Mouse (Mus musculus): ENCODE results near the gene Gtpbp3. TPM values are rescaled to one million over a fixed set of nuclear protein-coding genes. Genes with fewer than 3 reads are reported as not detected.
"Not testable (repeated sequence)": the region's sequence is repeated elsewhere in the genome, so short reads cannot be mapped to it uniquely, and the experiment has no call there.

Gene Gtpbp3
- polyA plus RNA-seq, 1 experiment: 12.5 TPM

DNA sequence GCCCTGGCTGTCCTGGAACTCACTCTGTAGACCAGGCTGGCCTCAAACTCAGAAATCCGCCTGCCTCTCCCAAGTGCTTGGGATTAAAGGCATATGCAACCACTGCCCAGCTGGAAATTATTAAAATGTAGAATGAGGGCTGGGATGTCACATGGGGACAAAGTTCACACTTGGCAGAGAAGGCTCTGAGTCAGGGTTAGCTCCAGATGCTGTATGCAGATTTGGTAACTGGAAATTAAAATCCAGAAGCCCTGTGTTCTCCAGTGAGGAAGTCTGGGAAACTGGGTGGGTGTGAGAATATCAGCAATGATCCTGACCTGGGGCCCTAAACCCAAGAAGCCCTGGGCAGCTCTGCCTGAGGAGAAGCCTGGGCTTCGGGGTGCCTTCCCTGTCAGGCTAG lies 21.4 kb downstream of the Gtpbp3 start:
- Histone ChIP-seq H3K4me1 (ENCODE audit: control insufficient read depth, insufficient read depth, low read length) (peaks cover 4% of the 10 kb centered on the region), H3K4me3 (ENCODE audit: insufficient read depth, low read length) (no peak overlapping the region), H3K27ac (ENCODE audit: insufficient read depth, low read length) (no peak overlapping the region)
- TF ChIP-seq CTCF (IDR thresholded peaks at IDR 0.05; ENCODE audit: borderline replicate concordance, insufficient read depth, low read length) (no peak), POLR2A (IDR thresholded peaks at IDR 0.05; ENCODE audit: low read depth, low read length) (no peak)

GRCm38 (mm10) chr8:71511644-71512043 lies 23.7 kb downstream of the Gtpbp3 start, which contains the start of gene Plvap:
TSS of gene Plvap (minus strand) at chr8:71511752.
- no peak within 1 kb of the TSS for H3K4me3 ChIP-seq (ENCODE audit: insufficient read depth, low read length)

DNA sequence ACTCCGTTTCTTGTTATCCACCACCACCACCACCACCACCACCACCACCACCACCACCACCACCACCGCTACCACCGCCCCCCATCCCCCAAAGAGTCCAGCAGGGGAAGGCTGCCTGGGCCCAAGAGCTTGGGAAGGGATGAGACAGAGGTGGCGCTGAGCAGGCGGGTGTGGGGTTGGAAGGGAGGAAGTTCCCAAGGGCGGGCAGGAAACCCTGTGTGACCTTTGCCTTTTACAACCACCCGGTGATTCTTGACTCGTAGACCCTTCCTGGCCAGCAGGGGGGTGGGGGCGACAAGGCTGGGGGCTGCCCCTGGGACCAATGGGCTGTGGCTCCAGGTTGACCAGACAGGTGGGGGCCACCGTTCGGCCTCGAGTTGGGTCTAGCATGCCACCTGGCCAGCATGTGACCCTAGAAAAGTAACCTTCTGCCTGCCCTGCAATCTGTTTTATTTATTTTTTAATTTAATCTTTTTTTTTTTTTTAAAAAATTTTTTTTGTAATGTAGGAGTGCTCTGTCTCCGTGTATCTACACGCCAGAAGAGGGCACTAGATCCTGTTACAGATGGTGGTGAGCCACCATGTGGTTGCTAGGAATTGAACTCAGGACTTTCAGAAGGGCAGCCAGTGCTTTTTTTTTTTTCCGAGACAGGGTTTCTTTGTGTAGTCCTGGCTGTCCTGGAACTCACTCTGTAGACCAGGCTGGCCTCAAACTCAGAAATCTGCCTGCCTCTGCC lies 25.3 kb downstream of the Gtpbp3 start:
- TF ChIP-seq POLR2A (IDR thresholded peaks at IDR 0.05; ENCODE audit: low read depth, low read length): no peak
- TF ChIP-seq CTCF (IDR thresholded peaks at IDR 0.05; ENCODE audit: borderline replicate concordance, insufficient read depth, low read length): no peak
- Histone ChIP-seq H3K27ac (ENCODE audit: insufficient read depth, low read length) (no peak overlapping the region), H3K4me3 (ENCODE audit: insufficient read depth, low read length) (no peak overlapping the region), H3K4me1 (ENCODE audit: control insufficient read depth, insufficient read depth, low read length) (peaks cover 4% of the 10 kb centered on the region)

More at GRCm38 (mm10) chr8:71511644-71512043, 23.7 kb downstream of the Gtpbp3 start, which contains the start of gene Plvap:
- Histone ChIP-seq H3K4me1 (ENCODE audit: control insufficient read depth, insufficient read depth, low read length) (peaks cover 4% of the 10 kb centered on the region), H3K27ac (ENCODE audit: insufficient read depth, low read length) (no peak within 1 kb of the TSS)
- TF ChIP-seq CTCF (IDR thresholded peaks at IDR 0.05; ENCODE audit: borderline replicate concordance, insufficient read depth, low read length) (no peak), POLR2A (IDR thresholded peaks at IDR 0.05; ENCODE audit: low read depth, low read length) (no peak)

GRCm38 (mm10) chr8:71515043-71515442 lies 27.1 kb downstream of the Gtpbp3 start:
- H3K27ac ChIP-seq (ENCODE audit: insufficient read depth, low read length): no peak overlapping the region
- H3K4me3 ChIP-seq (ENCODE audit: insufficient read depth, low read length): no peak overlapping the region
- TF ChIP-seq CTCF (IDR thresholded peaks at IDR 0.05; ENCODE audit: borderline replicate concordance, insufficient read depth, low read length): no peak
- no peaks in the 10 kb centered on the region for H3K4me1 ChIP-seq (ENCODE audit: control insufficient read depth, insufficient read depth, low read length)

DNA sequence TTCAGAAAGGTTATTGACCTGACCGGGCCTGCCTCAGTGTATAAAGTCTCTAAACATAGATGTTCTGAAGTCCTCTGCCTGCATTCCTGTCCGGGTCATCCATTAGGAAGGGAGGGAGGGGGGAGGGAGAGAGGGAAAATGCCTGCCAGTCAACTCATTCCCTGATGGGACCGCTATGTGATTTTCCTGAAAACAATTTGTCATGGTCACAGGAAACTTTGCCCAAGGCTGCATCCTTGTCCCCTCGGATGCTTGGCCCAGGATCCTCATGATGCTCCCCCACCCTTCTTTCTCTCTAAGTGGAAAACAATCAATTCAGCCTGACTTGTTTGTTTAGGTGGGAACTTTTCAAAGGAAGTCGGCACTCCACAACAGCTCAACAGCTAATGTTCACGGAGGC lies 28.9 kb downstream of the Gtpbp3 start:
- TF ChIP-seq CTCF (IDR thresholded peaks at IDR 0.05; ENCODE audit: borderline replicate concordance, insufficient read depth, low read length): no peak
- TF ChIP-seq POLR2A (IDR thresholded peaks at IDR 0.05; ENCODE audit: low read depth, low read length): no peak
- Histone ChIP-seq H3K4me3 (ENCODE audit: insufficient read depth, low read length) (no peak overlapping the region), H3K4me1 (ENCODE audit: control insufficient read depth, insufficient read depth, low read length) (no peaks in the 10 kb centered on the region), H3K27ac (ENCODE audit: insufficient read depth, low read length) (no peak overlapping the region)

- H3K4me3 ChIP-seq (ENCODE audit: insufficient read depth, low read length); H3K4me1 ChIP-seq (ENCODE audit: control insufficient read depth, insufficient read depth, low read length); H3K27ac ChIP-seq (ENCODE audit: insufficient read depth, low read length): not testable (repeated sequence)
- TF ChIP-seq CTCF (IDR thresholded peaks at IDR 0.05; ENCODE audit: borderline replicate concordance, insufficient read depth, low read length): peak; percentile 34; the same call in 1 of the 2 replicates
Measured at GRCm38 (mm10) chr8:71519037-71519825, 31.3 kb downstream of the Gtpbp3 start.

- H3K27ac ChIP-seq (ENCODE audit: insufficient read depth, low read length): no peak overlapping the region
- no peaks in the 10 kb centered on the region for H3K4me1 ChIP-seq (ENCODE audit: control insufficient read depth, insufficient read depth, low read length)
- no peak for TF ChIP-seq POLR2A (IDR thresholded peaks at IDR 0.05; ENCODE audit: low read depth, low read length)
- TF ChIP-seq CTCF (IDR thresholded peaks at IDR 0.05; ENCODE audit: borderline replicate concordance, insufficient read depth, low read length): peak; percentile 95
- H3K4me3 ChIP-seq (ENCODE audit: insufficient read depth, low read length): no peak overlapping the region
Measured at GRCm38 (mm10) chr8:71521634-71522033, 33.7 kb downstream of the Gtpbp3 start.

DNA sequence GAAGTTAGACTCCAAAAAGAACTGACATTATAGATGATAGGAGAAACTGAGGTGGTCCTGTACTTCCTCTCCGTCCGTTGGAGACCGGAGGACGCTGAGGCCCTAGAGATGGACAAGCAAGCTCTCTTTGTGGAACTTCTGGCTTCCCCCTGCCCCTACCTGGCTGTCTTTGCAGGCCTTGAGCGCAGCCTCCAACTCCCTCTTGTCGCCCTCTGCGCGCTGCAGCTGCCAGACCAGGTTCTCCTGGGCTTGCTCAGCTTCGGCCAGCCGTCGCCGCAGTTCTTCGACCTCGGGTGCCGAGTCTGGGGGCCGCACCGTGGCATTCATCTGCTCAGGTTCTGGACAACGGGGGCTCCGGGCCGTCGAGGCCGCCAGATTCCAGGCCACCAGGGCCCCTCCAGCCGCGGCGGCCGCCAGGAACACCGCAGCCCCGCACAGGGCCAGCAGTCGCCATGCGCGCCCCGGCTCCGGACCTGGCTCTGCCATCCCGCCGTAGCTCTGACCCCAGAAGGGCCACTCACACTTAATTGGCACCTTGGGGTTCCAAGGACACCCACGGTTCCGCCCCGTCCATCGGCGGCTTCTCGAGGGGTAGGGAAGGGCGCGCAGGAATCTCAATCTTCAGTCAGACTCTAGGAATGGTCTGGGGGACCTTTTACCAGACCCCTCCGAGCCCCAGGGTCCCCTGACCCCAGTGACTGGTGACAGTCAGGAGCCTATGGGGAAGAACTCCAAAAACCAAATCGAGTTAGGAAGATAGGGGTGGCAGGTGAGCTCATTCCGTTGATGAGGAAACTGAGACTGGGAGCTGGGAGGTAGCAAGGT lies 37.5 kb downstream of the Gtpbp3 start, which contains the start of gene Ccdc194:
Gene Ccdc194, minus strand, starts transcription at position 486 of the 825 bp plus-strand sequence.
- no peak for TF ChIP-seq POLR2A (IDR thresholded peaks at IDR 0.05; ENCODE audit: low read depth, low read length)
- TF ChIP-seq CTCF (IDR thresholded peaks at IDR 0.05; ENCODE audit: borderline replicate concordance, insufficient read depth, low read length): no peak
- Histone ChIP-seq H3K27ac (ENCODE audit: insufficient read depth, low read length) (no peak within 1 kb of the TSS), H3K4me3 (ENCODE audit: insufficient read depth, low read length) (no peak within 1 kb of the TSS), H3K4me1 (ENCODE audit: control insufficient read depth, insufficient read depth, low read length) (no peaks in the 10 kb centered on the region)

GRCm38 (mm10) chr8:71526272-71526671 lies 38.4 kb downstream of the Gtpbp3 start:
- TF ChIP-seq CTCF (IDR thresholded peaks at IDR 0.05; ENCODE audit: borderline replicate concordance, insufficient read depth, low read length) (no peak), POLR2A (IDR thresholded peaks at IDR 0.05; ENCODE audit: low read depth, low read length) (no peak)
- Histone ChIP-seq H3K4me3 (ENCODE audit: insufficient read depth, low read length) (no peak overlapping the region), H3K4me1 (ENCODE audit: control insufficient read depth, insufficient read depth, low read length) (no peaks in the 10 kb centered on the region), H3K27ac (ENCODE audit: insufficient read depth, low read length) (no peak overlapping the region)
